In the genomic region with DNA sequence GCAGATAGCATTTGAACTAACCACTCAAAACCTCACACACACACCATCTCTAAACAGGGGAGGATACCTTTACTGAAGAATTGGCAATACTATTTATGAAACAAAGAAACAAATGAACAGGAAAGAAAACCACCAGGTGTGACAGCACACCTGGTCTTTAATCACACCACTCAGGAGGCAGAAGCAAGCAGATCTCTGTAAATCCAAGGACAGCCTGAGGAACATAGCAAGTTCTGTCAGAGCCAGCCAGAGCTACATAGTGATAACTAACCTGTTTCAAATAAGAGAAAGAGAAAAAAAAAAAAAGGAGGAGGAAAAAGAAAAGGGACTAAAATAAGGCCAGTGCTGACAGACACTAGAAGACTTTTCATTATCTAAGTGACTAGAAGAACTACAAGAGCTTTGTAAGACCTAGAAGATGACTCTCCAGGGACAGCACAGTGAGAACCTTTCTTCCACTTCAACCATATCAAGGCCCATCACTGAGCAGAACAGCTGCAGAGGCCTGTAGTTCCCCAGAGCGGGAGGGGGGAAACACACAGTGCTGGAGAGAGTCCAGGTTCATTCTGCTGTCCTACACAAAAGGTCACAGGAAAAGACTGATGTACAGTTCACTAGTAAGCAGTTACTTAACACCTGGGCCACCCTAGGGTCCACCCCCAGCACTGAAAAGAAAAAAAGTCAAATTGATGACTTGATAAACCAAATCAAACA, we compare ENCODE assay signal across 1 mouse cellular context.
A peak's percentile ranks its signal among the peaks of the same experiment; 100 is the strongest.
TF ChIP-seq lines count a peak whose summit lies in the region.

No protein-coding gene starts in this region.

TF ChIP-seq in CH12.LX, 34 proteins besides CTCF, POLR2A, EP300 and RAD21 (continued from another document):
- no peak for TF ChIP-seq GABPA (IDR thresholded peaks at IDR 0.05; ENCODE audit: insufficient replicate concordance, low read depth, low read length)
- no peak for TF ChIP-seq ZKSCAN1 (IDR thresholded peaks at IDR 0.05; ENCODE audit: borderline replicate concordance, low read depth, low read length)
- peak; percentile 99 for TF ChIP-seq MAZ (IDR thresholded peaks at IDR 0.05; ENCODE audit: low read depth, low read length)
- TF ChIP-seq MAFK (IDR thresholded peaks at IDR 0.05; ENCODE audit: insufficient replicate concordance, low read length) = 0 out of 2 replicates have a peak, but pooled peaks have one; percentile 9
- no peak for TF ChIP-seq NELFE (IDR thresholded peaks at IDR 0.05; ENCODE audit: low read depth, low read length)
- TF ChIP-seq MAX (IDR thresholded peaks at IDR 0.05; ENCODE audit: low read length) = no peak
- TF ChIP-seq PAX5 (IDR thresholded peaks at IDR 0.05; ENCODE audit: low read length) = no peak
- TF ChIP-seq SIN3A (IDR thresholded peaks at IDR 0.05; ENCODE audit: low read length) = peak; percentile 53; the same call in 1 of the 2 replicates
- no peak for TF ChIP-seq ZMIZ1 (IDR thresholded peaks at IDR 0.05; ENCODE audit: low read depth, low read length)
